Comparison of ENCODE assay signal across 8 mouse cellular contexts in genomic region chr5:32197698-32198097, GRCm38 (mm10). TPM values are rescaled to one million over a fixed set of nuclear protein-coding genes. Genes with fewer than 3 reads are reported as not detected.
DNase-seq lines count a peak whose midpoint lies in the region; ATAC-seq and TF ChIP-seq lines count a peak whose summit lies in the region.

No protein-coding gene starts in this region.

- no peak overlapping the region for H3K4me2 ChIP-seq in heart, embryonic 14.5 days (ENCODE audit: low read length)
- no peak overlapping the region for H3K4me2 ChIP-seq in liver, embryonic 15.5 days

- TF ChIP-seq CTCF in E14TG2a.4 (conservative IDR thresholded peaks at IDR 0.05; ENCODE audit: low read length) = peak; percentile 81

- peaks cover 10% of the 10 kb centered on the region; the same call in 1 of the 2 replicates for H3K27me3 ChIP-seq in E14TG2a.4 (ENCODE audit: insufficient read depth, low read length)
- no peaks in the 10 kb centered on the region for H3K27me3 ChIP-seq in heart, embryonic 14.5 days (ENCODE audit: control insufficient read depth, insufficient read depth, low read length)
- no peaks in the 10 kb centered on the region for H3K27me3 ChIP-seq in liver, embryonic 15.5 days

- no peak overlapping the region for H3K27ac ChIP-seq in heart, embryonic 14.5 days (replicated peaks in 1 of 2; ENCODE audit: control insufficient read depth in 1 of 2, insufficient read depth in 1 of 2, low read depth in 2 of 2, low read length in 2 of 2)
- no peak overlapping the region for H3K27ac ChIP-seq in liver, embryonic 15.5 days (replicated peaks)

- peaks cover 16% of the 10 kb centered on the region for H3K4me1 ChIP-seq in E14TG2a.4 (replicated peaks; ENCODE audit: low read depth, low read length)
- H3K4me1 ChIP-seq in heart, embryonic 14.5 days (ENCODE audit: control insufficient read depth in 2 of 2, insufficient read depth in 2 of 2, low read length in 2 of 2) = peaks cover 2 to 4% of the 10 kb centered on the region in 2 experiments; a peak in 3 of 4 replicates
- peaks cover 3% of the 10 kb centered on the region for H3K4me1 ChIP-seq in liver, embryonic 15.5 days (replicated peaks)

- 12% methylated on average over 4 of the region's 4 CpGs for WGBS in heart, embryonic 14.5 days
- 4% methylated on average over 4 of the region's 4 CpGs for WGBS in liver, embryonic 15.5 days (ENCODE audit: insufficient replicate concordance)

- no peaks in the 10 kb centered on the region for H3K36me3 ChIP-seq in E14TG2a.4 (ENCODE audit: insufficient read depth, low read length)
- H3K36me3 ChIP-seq in heart, embryonic 14.5 days (ENCODE audit: control insufficient read depth, insufficient read depth, low read length) = no peaks in the 10 kb centered on the region
- no peaks in the 10 kb centered on the region for H3K36me3 ChIP-seq in liver, embryonic 15.5 days (replicated peaks)

- H3K9me3 ChIP-seq in E14TG2a.4 (ENCODE audit: low read length) = peaks cover 7% of the 10 kb centered on the region; the same call in 1 of the 2 replicates
- H3K9me3 ChIP-seq in heart, embryonic 14.5 days (ENCODE audit: control insufficient read depth, low read length) = no peaks in the 10 kb centered on the region
- no peaks in the 10 kb centered on the region for H3K9me3 ChIP-seq in liver, embryonic 15.5 days (replicated peaks)

- peak; percentile 92 for DNase-seq in brain, adult 2 months (ENCODE audit: low read depth, low spot score)
- DNase-seq in kidney, postnatal 4 days = peak; percentile 96
- peak; percentile 85 for DNase-seq in ovary, postnatal 10 days (ENCODE audit: low spot score)
- DNase-seq in thymus, postnatal 0 days (ENCODE audit: low spot score) = peak; percentile 85

- H3K4me3 ChIP-seq in E14TG2a.4 (replicated peaks; ENCODE audit: low read length) = no peak overlapping the region
- H3K4me3 ChIP-seq in heart, embryonic 14.5 days (ENCODE audit: control insufficient read depth in 1 of 2, insufficient read depth in 1 of 2, low read depth in 1 of 2, low read length in 2 of 2) = no peak overlapping the region
- no peak overlapping the region for H3K4me3 ChIP-seq in liver, embryonic 15.5 days (replicated peaks)

- H3K9ac ChIP-seq in heart, embryonic 14.5 days (ENCODE audit: low read length) = no peak overlapping the region
- H3K9ac ChIP-seq in liver, embryonic 15.5 days = no peak overlapping the region

- ATAC-seq in erythroblast, adult 5-6 weeks (replicated peaks; ENCODE audit: low FRiP score, poor library complexity, severe bottlenecking) = peak; percentile 83; the same call in 1 of the 2 replicates
- peak; percentile 16 for ATAC-seq in heart, embryonic 14.5 days (ENCODE audit: insufficient number of reproducible peaks, insufficient read depth, low FRiP score, low read depth)
- peak; percentile 49; the same call in 1 of the 2 replicates for ATAC-seq in liver, embryonic 15.5 days (ENCODE audit: insufficient read depth)

RNA-seq across cellular contexts. Expression of gene Plb1, which starts 34.8 kb away (rescaled TPM):
- total RNA-seq in erythroblast, adult 5-6 weeks (2015; ENCODE audit: low replicate concordance) = not detected in 2 replicates
- total RNA-seq in erythroblast, adult 5-6 weeks (2017; ENCODE audit: low replicate concordance) = 0.42 TPM in 1 of 2 replicates, not detected in the other
- polyA plus RNA-seq in heart, embryonic 14.5 days (2014; fragmentation: Nextera tagmentation; extraction: Ambion mirVana) = 1.8 and 3.2 TPM in 2 replicates
- polyA plus RNA-seq in liver, embryonic 15.5 days (2015; fragmentation: Nextera tagmentation; extraction: Ambion mirVana) = 0.13 TPM in 1 of 2 replicates, not detected in the other
- 8.8 and 10.7 TPM in 2 replicates for polyA plus RNA-seq in thymus, postnatal 0 days (2015; fragmentation: Nextera tagmentation; extraction: Ambion mirVana)

Comparison
In these comparisons a context has a peak if more than half of its experiments do, and no peak if none do; other contexts are left out.
1. ATAC-seq: peak in every context shown above with its lines; median percentile 83 in erythroblast, adult 5-6 weeks; 49 in liver, embryonic 15.5 days; 16 in heart, embryonic 14.5 days.